Mouse (Mus musculus): ENCODE measurements around the gene Ky. TPM values are rescaled to one million over a fixed set of nuclear protein-coding genes. Genes with fewer than 3 reads are reported as not detected.
A peak's percentile ranks its signal among the peaks of the same experiment; 100 is the strongest.

Gene Ky
- 100 to 1,000 TPM in 1 of 2 experiments, 10 to 100 TPM in 1; 97.3 to 101 TPM for total RNA-seq (2021)
- long read RNA-seq, experiment 1, partial matches to known transcripts = 1 of 3 reads
- long read RNA-seq, experiment 1, other reads (novel, unspliced or antisense) = 2 of 3 reads
- long read RNA-seq, experiment 2, full-length matches to known transcripts = 3 of 18 reads
- long read RNA-seq, experiment 2, partial matches to known transcripts = 6 of 18 reads
- long read RNA-seq, experiment 2, other reads (novel, unspliced or antisense) = 9 of 18 reads

GRCm38 (mm10) chr9:102505700-102506585 lies at the start of gene Ky:
Gene Ky, plus strand, starts transcription at chr9:102505750.
- TF ChIP-seq CTCF (IDR thresholded peaks at IDR 0.05) = peak; percentile 43
- DNase-seq = peak; percentile 91
- intact Hi-C loops (cut with DNase I) = no loop called here
- H3K27ac ChIP-seq = peak within 1 kb of the TSS; percentile 97
- H3K4me3 ChIP-seq = peak within 1 kb of the TSS; percentile 82

GRCm38 (mm10) chr9:102462251-102462650 lies 43.3 kb upstream of the Ky start:
- Histone ChIP-seq H3K27ac (no peak overlapping the region), H3K4me3 (no peak overlapping the region)
- intact Hi-C loops (cut with DNase I) = no loop called here
- no peak for TF ChIP-seq CTCF (IDR thresholded peaks at IDR 0.05)
- no peak for DNase-seq

GRCm38 (mm10) chr9:102465044-102465443 lies 40.5 kb upstream of the Ky start:
- no peak for DNase-seq
- H3K27ac ChIP-seq = no peak overlapping the region
- no peak for TF ChIP-seq CTCF (IDR thresholded peaks at IDR 0.05)
- intact Hi-C loops (cut with DNase I) = no loop called here
- H3K4me3 ChIP-seq = no peak overlapping the region

GRCm38 (mm10) chr9:102465726-102466125 lies 39.8 kb upstream of the Ky start:
- no peak for DNase-seq
- Histone ChIP-seq H3K27ac (no peak overlapping the region), H3K4me3 (no peak overlapping the region)
- no peak for TF ChIP-seq CTCF (IDR thresholded peaks at IDR 0.05)
- intact Hi-C loops (cut with DNase I) = no loop called here

GRCm38 (mm10) chr9:102470076-102470819 lies 35.3 kb upstream of the Ky start:
- TF ChIP-seq CTCF (IDR thresholded peaks at IDR 0.05) = no peak
- DNase-seq = no peak
- intact Hi-C loops (cut with DNase I) = no loop called here
- H3K4me3 ChIP-seq = no peak overlapping the region
- H3K27ac ChIP-seq = no peak overlapping the region

- Histone ChIP-seq H3K4me3 (no peak overlapping the region), H3K27ac (no peak overlapping the region)
- no peak for TF ChIP-seq CTCF (IDR thresholded peaks at IDR 0.05)
- DNase-seq = peak; percentile 70
- intact Hi-C loops (cut with DNase I) = no loop called here
These were observed 27.6 kb upstream of the Ky start for GRCm38 (mm10) chr9:102477767-102478450.

- no peak overlapping the region for H3K27ac ChIP-seq
- no peak for TF ChIP-seq CTCF (IDR thresholded peaks at IDR 0.05)
- intact Hi-C loops (cut with DNase I) = no loop called here
- DNase-seq = no peak
- no peak overlapping the region for H3K4me3 ChIP-seq
These were observed 27.1 kb upstream of the Ky start for GRCm38 (mm10) chr9:102478451-102478835.

- TF ChIP-seq CTCF (IDR thresholded peaks at IDR 0.05) = peak; percentile 64
- DNase-seq = peak; percentile 50
- no peak overlapping the region for H3K4me3 ChIP-seq
- no peak overlapping the region for H3K27ac ChIP-seq
- intact Hi-C loops (cut with DNase I) = no loop called here
These were observed 26.5 kb upstream of the Ky start for GRCm38 (mm10) chr9:102479022-102479421.

- Histone ChIP-seq H3K27ac (peak overlapping the region; percentile 91), H3K4me3 (no peak overlapping the region)
- no peak for DNase-seq
- peak; percentile 51 for TF ChIP-seq CTCF (IDR thresholded peaks at IDR 0.05)
- intact Hi-C loops (cut with DNase I) = no loop called here
These were observed 13.3 kb upstream of the Ky start for GRCm38 (mm10) chr9:102492031-102492795.

GRCm38 (mm10) chr9:102493044-102493443 lies 12.5 kb upstream of the Ky start:
- peak overlapping the region; percentile 91 for H3K27ac ChIP-seq
- intact Hi-C loops (cut with DNase I) = no loop called here
- no peak for TF ChIP-seq CTCF (IDR thresholded peaks at IDR 0.05)
- DNase-seq = peak; percentile 87
- H3K4me3 ChIP-seq = no peak overlapping the region

GRCm38 (mm10) chr9:102493916-102494315 lies 11.6 kb upstream of the Ky start:
- intact Hi-C loops (cut with DNase I) = loop anchor here (2.0 kb wide), 1 partner anchor 15 kb away; no protein-coding TSS in a partner anchor
- no peak for DNase-seq
- Histone ChIP-seq H3K4me3 (no peak overlapping the region), H3K27ac (peak overlapping the region; percentile 91)
- no peak for TF ChIP-seq CTCF (IDR thresholded peaks at IDR 0.05)
